ENCODE assay signal across 19 mouse cellular contexts in the genomic region with DNA sequence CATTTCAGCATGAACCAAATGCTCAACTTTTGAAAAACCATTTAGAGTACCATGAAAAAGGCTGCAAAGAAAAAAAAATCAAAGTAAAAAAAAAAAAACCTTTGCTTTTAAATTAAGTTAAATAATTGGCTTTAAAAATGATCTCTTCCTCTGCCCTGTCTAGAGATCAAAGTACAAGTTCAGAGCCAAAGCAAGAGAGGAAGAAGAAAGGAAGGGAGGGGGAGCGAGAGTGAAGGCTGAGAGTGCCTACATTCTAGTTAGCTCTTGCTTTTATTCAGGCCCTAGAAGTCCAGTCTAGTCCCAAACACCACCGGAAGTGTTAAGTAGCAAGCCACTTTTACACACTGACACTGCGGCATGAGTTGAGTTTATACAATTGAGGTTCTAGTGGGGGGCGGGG.
"Had no signal": no experiment of that assay in that cellular context is flagged by ENCODE, and none has a peak within 500 bp of the region (broad histone marks: within the 10 kb centered on the region; RNA-seq: fewer than 3 reads in every experiment).

No protein-coding gene starts in this region.

- H3K4me2 ChIP-seq: limb, embryonic 13.5 days; liver, embryonic 13.5 days; midbrain, embryonic 13.5 days had no signal

- ATAC-seq: intestine, postnatal 0 days; midbrain, embryonic 13.5 days had no signal

- DNase-seq: kidney, adult 2 months; kidney, postnatal 25 days; layer of hippocampus, adult 9-11 months; liver; liver, embryonic 13.5 days; lung, adult 2 months; lung, postnatal 14 days; lung, postnatal 4 days; right cerebral cortex, adult 18-20 months; right cerebral cortex, postnatal 14 days; right cerebral cortex, postnatal 4 days; thymus, adult 18-20 months; thymus, postnatal 36 days had no signal

- H3K27ac ChIP-seq: kidney, postnatal 0 days; layer of hippocampus, adult 2 months; limb, embryonic 10.5 days; limb, embryonic 13.5 days; liver, embryonic 13.5 days had no signal

- H3K27me3 ChIP-seq: limb, embryonic 13.5 days; liver, embryonic 13.5 days had no signal

- H3K9me3 ChIP-seq: limb, embryonic 10.5 days; limb, embryonic 13.5 days; liver, embryonic 13.5 days; midbrain, embryonic 13.5 days had no signal

- H3K9ac ChIP-seq: limb, embryonic 13.5 days; liver, embryonic 13.5 days; midbrain, embryonic 13.5 days had no signal

- H3K36me3 ChIP-seq: limb, embryonic 10.5 days; limb, embryonic 13.5 days; liver, embryonic 13.5 days; midbrain, embryonic 13.5 days had no signal

- H3K4me3 ChIP-seq: layer of hippocampus, adult 2 months; limb, embryonic 10.5 days; limb, embryonic 13.5 days; liver, embryonic 13.5 days; midbrain, embryonic 13.5 days had no signal

- H3K4me1 ChIP-seq: liver, embryonic 13.5 days had no signal
